Mouse (Mus musculus) E14TG2a.4 (cell line): ENCODE data around the gene Lhcgr.

Experiments used
- CTCF ChIP-seq: conservative IDR thresholded peaks from 2 replicates; pipeline ENCODE4 v1.5.1; 2014; ENCODE audit warnings: low read length
- NANOG ChIP-seq: IDR thresholded peaks from 2 replicates; pipeline ENCODE4 v1.6.1; 2014; ENCODE audit warnings: borderline replicate concordance, low read length, mixed read lengths

DNA sequence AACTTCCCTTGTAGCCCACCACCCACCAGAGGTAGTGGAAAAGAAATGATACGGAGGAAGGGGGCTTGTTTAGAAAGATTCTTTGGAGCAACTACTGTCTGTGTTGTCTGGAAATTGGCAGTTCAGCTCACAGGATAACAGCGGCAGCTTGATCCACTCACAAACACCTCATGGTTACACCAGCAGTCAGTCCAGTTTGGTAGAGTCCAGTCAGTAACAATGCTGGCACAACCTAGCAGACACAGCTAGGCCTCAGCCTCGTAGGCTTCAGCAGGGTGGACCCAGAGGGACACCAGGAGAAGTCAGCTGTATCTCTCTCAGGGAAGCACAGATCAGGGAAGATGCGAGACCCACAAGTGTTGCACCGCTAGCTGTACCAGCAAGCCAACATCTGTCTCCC, 19.0 kb upstream of the Lhcgr start:
- TF ChIP-seq CTCF: no peak
- TF ChIP-seq NANOG: no peak
